Mouse (Mus musculus) forebrain, embryonic 10.5 days (tissue): ENCODE measurements at regions not wholly inside any gene's neighbourhood (a gene's known extent, or its start where the extent isn't known, plus 50 kb on each side); places are given as distances from the start of the nearest gene placed in this dataset.
"Not testable (repeated sequence)": the region's sequence is repeated elsewhere in the genome, so short reads cannot be mapped to it uniquely, and the experiment has no call there.

Source experiments
- DNase-seq: peaks from one replicate; pipeline ENCODE4 v3.0.0-alpha.2; 2017; ENCODE audit warnings: low spot score; ENCODE audit errors: extremely low spot score
- H3K27ac ChIP-seq: fragments of 300-500 bp; sonication (generic); 2 replicates; pipeline ENCODE4 v1.5.1; 2016; ENCODE audit warnings: mild to moderate bottlenecking
- H3K27me3 ChIP-seq: fragments of 300-500 bp; sonication (generic); 2 replicates; pipeline ENCODE4 v1.6.1; 2016; ENCODE audit warnings: mild to moderate bottlenecking; ENCODE audit not compliant: poor library complexity, severe bottlenecking
- H3K36me3 ChIP-seq: fragments of 300-500 bp; sonication (generic); replicated peaks from 2 replicates; pipeline ENCODE4 v1.6.1; 2016; ENCODE audit warnings: mild to moderate bottlenecking, moderate library complexity
- H3K4me1 ChIP-seq: fragments of 300-500 bp; sonication (generic); 2 replicates; pipeline ENCODE4 v1.6.1; 2016
- H3K4me3 ChIP-seq: fragments of 300-500 bp; sonication (generic); 2 replicates; pipeline ENCODE4 v1.5.1; 2016; ENCODE audit warnings: mild to moderate bottlenecking, moderate library complexity
- H3K9me3 ChIP-seq: fragments of 300-500 bp; sonication (generic); 2 replicates; pipeline ENCODE4 v1.6.1; 2016; ENCODE audit warnings: mild to moderate bottlenecking, moderate library complexity
- WGBS: fragments of 180-500 bp; shearing (Covaris S2); methylation state at CpG from one replicate; pipeline ENCODE4 v1.1.7; 2016; 5-methylcytosine and 5-hydroxymethylcytosine counted together

- no peak for DNase-seq
- Histone ChIP-seq H3K4me3 (no peak overlapping the region), H3K4me1 (no peaks in the 10 kb centered on the region), H3K9me3 (no peaks in the 10 kb centered on the region), H3K36me3 (no peaks in the 10 kb centered on the region), H3K27ac (no peak overlapping the region), H3K27me3 (no peaks in the 10 kb centered on the region)
- 58% methylated on average over 4 of the region's 4 CpGs for whole genome bisulfite sequencing
Observed at GRCm38 (mm10) chr6:95058017-95058416, 59.0 kb upstream of the Kbtbd8 start.

DNA sequence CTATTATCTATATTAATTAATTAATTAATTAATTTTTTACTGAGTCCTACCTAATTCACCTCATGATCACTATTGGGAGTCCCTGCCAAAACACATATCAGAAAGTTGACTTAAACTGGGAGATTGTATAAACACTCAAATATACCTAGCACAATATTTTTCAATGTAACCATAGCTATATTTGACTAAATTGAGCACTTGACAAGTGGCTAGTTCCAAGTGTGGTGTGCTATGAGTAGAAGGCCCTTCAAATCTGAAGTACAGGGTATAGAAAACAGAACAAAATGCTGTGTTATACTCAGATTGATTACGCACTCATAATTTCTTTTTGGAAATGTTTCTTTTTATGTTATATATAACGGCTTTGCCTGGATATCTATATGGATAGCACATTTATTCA lies 60.8 kb upstream of the Kbtbd8 start:
- DNase-seq: no peak
- no peaks in the 10 kb centered on the region for H3K36me3 ChIP-seq
- H3K9me3 ChIP-seq: no peaks in the 10 kb centered on the region
- H3K27ac ChIP-seq: no peak overlapping the region
- no peaks in the 10 kb centered on the region for H3K27me3 ChIP-seq
- WGBS: 94% methylated on average over 2 of the region's 2 CpGs
- H3K4me1 ChIP-seq: no peaks in the 10 kb centered on the region
- no peak overlapping the region for H3K4me3 ChIP-seq

GRCm38 (mm10) chr6:95053717-95054382 lies 63.2 kb upstream of the Kbtbd8 start:
- no peaks in the 10 kb centered on the region for H3K36me3 ChIP-seq
- H3K4me3 ChIP-seq: no peak overlapping the region
- DNase-seq: no peak
- H3K27ac ChIP-seq: no peak overlapping the region
- no peaks in the 10 kb centered on the region for H3K9me3 ChIP-seq
- WGBS: 86% methylated on average over 9 of the region's 9 CpGs
- no peaks in the 10 kb centered on the region for H3K27me3 ChIP-seq
- H3K4me1 ChIP-seq: no peaks in the 10 kb centered on the region

- H3K27me3 ChIP-seq, H3K4me3 ChIP-seq, DNase-seq, H3K36me3 ChIP-seq, H3K9me3 ChIP-seq, H3K27ac ChIP-seq, H3K4me1 ChIP-seq: not testable (repeated sequence)
- 11% methylated on average over 7 of the region's 10 CpGs for WGBS
Observed at GRCm38 (mm10) chr6:95041351-95041750, 75.7 kb upstream of the Kbtbd8 start.

- DNase-seq: no peak
- peaks cover 17% of the 10 kb centered on the region for H3K4me1 ChIP-seq
- no peak overlapping the region for H3K4me3 ChIP-seq
- H3K36me3 ChIP-seq: no peaks in the 10 kb centered on the region
- H3K27ac ChIP-seq: no peak overlapping the region
- no peaks in the 10 kb centered on the region for H3K9me3 ChIP-seq
- H3K27me3 ChIP-seq: no peaks in the 10 kb centered on the region
- WGBS: 65% methylated on average over 4 of the region's 4 CpGs
Observed at GRCm38 (mm10) chr6:95024239-95024638, 92.8 kb upstream of the Kbtbd8 start.

DNA sequence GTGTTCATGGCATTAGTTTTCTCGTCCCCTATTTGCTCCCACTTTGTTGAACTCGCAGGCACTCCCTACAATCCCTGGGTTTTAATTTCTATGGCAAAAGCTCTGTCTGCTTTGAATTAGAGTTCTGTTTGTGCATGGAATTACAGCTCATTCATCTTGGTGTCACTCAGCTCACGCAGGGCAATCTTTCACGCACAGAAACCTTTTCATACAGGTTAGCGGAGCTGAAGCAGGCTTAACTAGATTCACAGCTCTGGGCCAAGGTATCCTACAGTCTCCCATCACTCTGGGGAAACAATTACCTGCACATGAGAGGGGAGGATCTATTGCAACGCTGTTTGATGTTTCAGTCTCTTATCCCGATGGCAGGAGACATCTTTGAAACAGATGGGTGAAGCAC lies 95.3 kb upstream of the Kbtbd8 start:
- no peaks in the 10 kb centered on the region for H3K36me3 ChIP-seq
- DNase-seq: no peak
- 42% methylated on average over 7 of the region's 7 CpGs for WGBS
- H3K4me1 ChIP-seq: peaks cover 23% of the 10 kb centered on the region
- H3K9me3 ChIP-seq: no peaks in the 10 kb centered on the region
- H3K27me3 ChIP-seq: no peaks in the 10 kb centered on the region
- H3K4me3 ChIP-seq: no peak overlapping the region
- H3K27ac ChIP-seq: no peak overlapping the region

- WGBS: 76% methylated on average over 4 of the region's 4 CpGs
- H3K27me3 ChIP-seq: no peaks in the 10 kb centered on the region
- no peak overlapping the region for H3K27ac ChIP-seq
- no peak overlapping the region for H3K4me3 ChIP-seq
- peaks cover 23% of the 10 kb centered on the region for H3K4me1 ChIP-seq
- H3K9me3 ChIP-seq: no peaks in the 10 kb centered on the region
- DNase-seq: no peak
- no peaks in the 10 kb centered on the region for H3K36me3 ChIP-seq
Observed at GRCm38 (mm10) chr6:95017911-95018310, 99.1 kb upstream of the Kbtbd8 start.

DNA sequence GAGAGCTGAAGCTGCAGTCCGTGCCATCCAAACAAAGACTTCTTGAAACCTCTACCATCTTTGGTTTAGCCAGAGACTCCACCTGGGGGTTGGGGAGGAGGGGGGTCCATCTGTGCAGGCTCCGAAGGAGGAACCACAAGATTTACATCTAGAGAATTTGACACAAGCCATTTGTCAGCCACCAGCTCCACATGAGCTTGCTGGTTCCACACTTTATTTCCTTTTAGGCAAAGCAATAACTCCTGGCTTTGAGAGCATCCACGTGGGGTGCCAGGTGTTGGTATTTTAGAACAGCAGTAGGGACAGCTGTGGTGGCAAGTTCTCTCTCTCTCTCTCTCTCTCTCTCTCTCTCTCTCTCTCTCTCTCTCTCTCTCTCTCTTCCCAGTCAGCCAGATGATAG lies 99.6 kb upstream of the Kbtbd8 start:
- H3K4me1 ChIP-seq: peaks cover 20% of the 10 kb centered on the region
- no peaks in the 10 kb centered on the region for H3K9me3 ChIP-seq
- H3K27me3 ChIP-seq: no peaks in the 10 kb centered on the region
- H3K4me3 ChIP-seq: no peak overlapping the region
- WGBS: 85% methylated on average over 3 of the region's 3 CpGs
- H3K36me3 ChIP-seq: no peaks in the 10 kb centered on the region
- no peak overlapping the region for H3K27ac ChIP-seq
- DNase-seq: no peak

- H3K4me1 ChIP-seq: peaks cover 6% of the 10 kb centered on the region
- WGBS: 67% methylated on average over 5 of the region's 5 CpGs
- H3K4me3 ChIP-seq: no peak overlapping the region
- no peaks in the 10 kb centered on the region for H3K36me3 ChIP-seq
- no peaks in the 10 kb centered on the region for H3K9me3 ChIP-seq
- no peak overlapping the region for H3K27ac ChIP-seq
- DNase-seq: no peak
- no peaks in the 10 kb centered on the region for H3K27me3 ChIP-seq
Observed at GRCm38 (mm10) chr6:95013096-95013495, 103.9 kb upstream of the Kbtbd8 start.

- Histone ChIP-seq H3K9me3 (no peaks in the 10 kb centered on the region), H3K27ac (no peak overlapping the region), H3K36me3 (no peaks in the 10 kb centered on the region), H3K4me3 (no peak overlapping the region), H3K4me1 (no peaks in the 10 kb centered on the region), H3K27me3 (no peaks in the 10 kb centered on the region)
- 83% methylated on average over 2 of the region's 2 CpGs for WGBS
- no peak for DNase-seq
Observed at GRCm38 (mm10) chr6:95006485-95006884, 110.6 kb upstream of the Kbtbd8 start.

DNA sequence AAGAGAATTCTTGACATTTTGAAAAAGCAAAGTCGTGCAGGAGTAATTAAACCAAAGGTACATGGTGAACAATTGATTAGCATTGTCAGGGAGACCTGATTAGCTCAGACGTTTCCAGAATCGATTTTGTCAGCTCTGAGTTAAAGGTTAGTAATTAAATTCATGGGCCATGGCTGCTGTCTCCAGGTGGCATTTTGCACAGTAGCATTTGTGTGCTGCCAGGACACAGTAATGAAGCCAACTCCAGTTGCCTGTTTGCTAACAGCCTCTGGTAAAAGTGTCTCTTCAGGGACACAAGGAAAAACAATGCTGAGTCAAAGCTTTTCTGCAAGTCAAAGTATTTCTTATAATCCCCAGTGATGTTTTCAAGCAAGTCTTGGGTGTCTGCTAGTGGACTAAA lies 113.3 kb upstream of the Kbtbd8 start:
- H3K9me3 ChIP-seq: no peaks in the 10 kb centered on the region
- WGBS: 77% methylated on average over 3 of the region's 3 CpGs
- H3K4me3 ChIP-seq: no peak overlapping the region

DNA sequence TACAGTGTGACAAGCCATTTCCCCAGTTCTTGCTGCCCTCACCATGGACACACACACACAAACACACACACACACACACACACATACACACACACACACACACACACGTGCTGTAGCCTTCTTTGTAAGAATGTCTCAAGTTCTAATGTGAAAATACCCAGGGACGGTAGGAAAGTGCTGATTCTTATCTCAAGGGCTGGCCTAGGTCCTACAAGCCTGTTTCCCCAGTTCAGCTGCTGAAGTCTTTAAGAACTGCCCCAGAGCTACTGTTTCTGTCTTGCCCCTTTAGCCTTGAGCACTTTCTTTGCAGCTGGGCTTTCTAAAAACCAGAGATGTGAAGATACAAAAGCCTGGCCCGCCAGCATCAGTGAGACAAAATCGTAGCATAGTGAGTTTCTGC lies 117.5 kb upstream of the Kbtbd8 start:
- Histone ChIP-seq H3K36me3 (no peaks in the 10 kb centered on the region), H3K4me1 (no peaks in the 10 kb centered on the region), H3K9me3 (no peaks in the 10 kb centered on the region), H3K27ac (no peak overlapping the region), H3K4me3 (no peak overlapping the region), H3K27me3 (no peaks in the 10 kb centered on the region)
- DNase-seq: no peak
- WGBS: 86% methylated on average over 4 of the region's 4 CpGs

More for the DNA sequence above, 113.3 kb upstream of the Kbtbd8 start:
- DNase-seq: no peak
- no peak overlapping the region for H3K27ac ChIP-seq
- no peaks in the 10 kb centered on the region for H3K4me1 ChIP-seq
- H3K36me3 ChIP-seq: no peaks in the 10 kb centered on the region
- H3K27me3 ChIP-seq: no peaks in the 10 kb centered on the region

DNA sequence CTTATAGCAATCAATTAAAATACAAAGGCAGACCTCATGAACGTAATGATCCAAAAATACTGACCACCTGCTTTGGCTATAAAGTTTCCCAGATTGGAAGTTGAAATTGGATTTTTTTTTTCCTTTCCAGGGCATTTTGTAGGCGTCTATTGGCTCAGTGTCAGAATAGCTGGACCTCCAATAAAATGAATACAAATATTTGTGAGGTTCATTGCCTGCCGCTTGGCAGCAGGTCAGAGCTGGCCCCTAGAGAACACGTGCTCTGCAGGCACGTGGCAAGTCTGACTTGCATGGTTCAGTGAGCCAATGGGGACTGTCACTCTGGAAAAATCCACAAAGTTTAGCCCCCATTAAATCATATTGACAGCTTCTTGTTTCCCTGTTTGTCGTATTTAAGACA lies 118.0 kb upstream of the Kbtbd8 start:
- DNase-seq: no peak
- Histone ChIP-seq H3K36me3 (no peaks in the 10 kb centered on the region), H3K4me3 (no peak overlapping the region), H3K4me1 (no peaks in the 10 kb centered on the region), H3K9me3 (no peaks in the 10 kb centered on the region), H3K27ac (no peak overlapping the region), H3K27me3 (no peaks in the 10 kb centered on the region)
- 79% methylated on average over 6 of the region's 6 CpGs for WGBS

- no peaks in the 10 kb centered on the region for H3K36me3 ChIP-seq
- DNase-seq: no peak
- no peak overlapping the region for H3K4me3 ChIP-seq
- H3K27ac ChIP-seq: no peak overlapping the region
- no peaks in the 10 kb centered on the region for H3K27me3 ChIP-seq
- no peaks in the 10 kb centered on the region for H3K4me1 ChIP-seq
- no peaks in the 10 kb centered on the region for H3K9me3 ChIP-seq
- WGBS: 77% methylated on average over 2 of the region's 2 CpGs
Observed at GRCm38 (mm10) chr6:94998371-94998770, 118.7 kb upstream of the Kbtbd8 start.
